Mouse (Mus musculus): ENCODE data around the gene Cyp26c1.

Cyp26c1 gene

GRCm38 (mm10) chr19:37685281-37685680 is at the start of gene Cyp26c1:
Cyp26c1 (plus strand) TSS chr19:37685581.
- no peak for DNase-seq (ENCODE audit: low spot score)

- DNase-seq (ENCODE audit: low spot score): no peak
Observed at GRCm38 (mm10) chr19:37647994-37648393, 37.4 kb upstream of the Cyp26c1 start.

DNA sequence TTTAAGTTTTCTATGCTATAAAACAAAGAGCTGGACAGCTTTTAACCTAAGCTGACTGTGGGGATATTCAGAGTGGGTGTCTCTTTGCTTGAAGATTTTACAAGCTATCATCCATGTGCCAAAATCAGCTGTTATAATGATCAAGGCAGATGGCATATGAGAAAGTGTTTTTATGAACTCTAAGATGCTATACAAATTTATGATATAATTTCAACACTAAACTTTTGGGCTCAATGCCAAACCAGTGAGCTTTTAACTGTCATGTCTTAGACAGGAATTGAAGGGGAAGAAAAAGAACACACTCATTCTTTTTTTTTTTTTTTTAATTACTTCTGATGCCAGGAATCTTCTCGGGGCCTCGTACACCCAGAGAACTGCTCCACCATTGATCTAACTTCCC is 34.9 kb upstream of the Cyp26c1 start:
- DNase-seq (ENCODE audit: low spot score): no peak

- no peak for DNase-seq (ENCODE audit: low spot score)
Observed at GRCm38 (mm10) chr19:37654012-37654411, 31.4 kb upstream of the Cyp26c1 start.

GRCm38 (mm10) chr19:37656441-37656840 is 28.9 kb upstream of the Cyp26c1 start:
- no peak for DNase-seq (ENCODE audit: low spot score)

DNA sequence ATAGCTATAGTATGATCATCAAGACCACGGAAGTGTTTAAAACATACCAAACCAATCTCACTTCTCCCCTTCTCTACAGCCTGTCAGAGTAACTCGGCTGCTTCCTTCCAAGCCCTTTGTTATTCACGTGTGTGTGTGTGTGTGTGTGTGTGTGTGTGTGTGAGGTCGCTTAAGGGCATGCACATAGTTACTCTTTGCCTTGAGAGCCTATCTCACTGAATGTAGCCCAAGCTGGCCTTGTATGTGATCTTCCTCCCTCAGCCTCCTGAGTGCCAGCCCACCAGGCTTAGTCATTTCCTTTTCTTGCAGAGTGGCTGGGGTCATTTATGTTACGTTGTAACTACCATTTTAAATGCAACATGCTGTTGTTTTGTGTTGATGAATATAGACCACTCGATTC is 20.1 kb upstream of the Cyp26c1 start:
- DNase-seq (ENCODE audit: low spot score): no peak

DNA sequence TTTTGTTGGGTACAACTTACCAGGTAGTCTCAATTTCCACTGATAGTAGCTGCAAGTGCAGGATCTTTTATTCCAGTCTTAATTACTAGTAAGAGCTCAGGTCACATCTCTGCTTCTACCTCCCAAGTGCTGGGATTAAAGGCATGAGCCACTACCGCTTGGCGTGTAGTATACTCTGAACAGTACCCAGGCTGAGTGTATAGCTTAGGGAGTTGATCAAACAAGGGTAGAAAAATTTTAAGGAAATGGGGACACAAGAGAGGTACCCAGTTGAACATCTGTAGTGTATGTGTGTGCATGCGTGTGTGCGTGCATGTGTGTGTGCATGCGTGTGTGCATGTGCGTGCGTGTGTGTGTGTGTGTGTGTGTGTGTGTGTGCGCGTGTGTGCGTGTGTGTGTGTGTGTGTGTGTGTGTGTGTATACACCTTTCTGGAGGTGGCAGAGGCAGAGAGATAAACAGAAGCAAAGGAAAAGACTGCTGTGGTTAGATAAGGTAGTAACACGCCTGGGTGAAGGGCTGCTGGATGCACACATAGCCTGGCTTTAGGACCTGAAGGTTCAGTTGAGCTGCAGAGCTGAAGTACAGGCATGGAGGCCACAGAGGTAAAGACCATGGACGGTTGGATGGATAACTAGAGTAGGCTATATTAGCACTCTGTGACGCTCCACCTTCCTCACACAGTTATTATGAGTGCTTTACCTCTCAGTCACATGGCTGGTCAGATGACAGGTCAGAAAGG is 17.4 kb upstream of the Cyp26c1 start:
- DNase-seq (ENCODE audit: low spot score): no peak

DNA sequence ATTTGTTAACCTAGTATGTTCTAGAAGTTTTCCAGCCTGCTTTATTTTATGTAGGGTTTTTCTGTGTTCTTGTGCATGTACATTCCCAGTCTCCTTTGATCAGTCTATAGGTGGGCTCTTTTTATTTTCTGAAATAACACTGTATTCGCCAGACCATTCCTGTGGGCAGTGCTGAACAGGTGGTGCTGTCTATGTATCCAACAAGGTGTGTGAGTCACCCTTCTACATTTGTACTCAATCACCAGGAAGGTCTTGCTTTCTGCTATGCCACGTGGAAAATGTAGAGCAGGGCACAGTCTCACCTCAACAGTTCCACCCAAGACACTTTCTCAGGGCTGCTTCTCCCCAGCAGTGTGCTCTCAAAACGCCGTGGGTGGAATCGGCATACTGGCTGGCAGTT is 16.7 kb upstream of the Cyp26c1 start:
- no peak for DNase-seq (ENCODE audit: low spot score)

DNA sequence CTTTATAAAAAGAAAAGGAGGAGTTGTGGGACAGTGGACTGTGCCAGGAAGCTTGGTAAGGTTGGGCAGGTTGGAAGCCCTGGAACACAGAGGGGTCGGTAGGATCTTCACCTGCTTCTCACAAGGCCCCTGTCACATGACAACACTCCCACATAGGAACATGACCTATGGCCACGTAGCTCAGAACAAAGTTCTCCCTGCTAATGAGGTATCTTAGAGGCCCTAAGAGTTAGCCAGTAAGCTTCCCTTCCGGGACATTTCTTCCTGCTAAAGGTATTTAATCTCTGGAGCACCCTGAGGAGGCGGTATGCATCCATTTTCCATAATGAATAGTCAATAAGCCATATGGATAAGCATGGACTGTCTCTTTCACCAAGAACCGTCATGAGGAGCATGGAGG is 15.9 kb upstream of the Cyp26c1 start:
- no peak for DNase-seq (ENCODE audit: low spot score)

DNA sequence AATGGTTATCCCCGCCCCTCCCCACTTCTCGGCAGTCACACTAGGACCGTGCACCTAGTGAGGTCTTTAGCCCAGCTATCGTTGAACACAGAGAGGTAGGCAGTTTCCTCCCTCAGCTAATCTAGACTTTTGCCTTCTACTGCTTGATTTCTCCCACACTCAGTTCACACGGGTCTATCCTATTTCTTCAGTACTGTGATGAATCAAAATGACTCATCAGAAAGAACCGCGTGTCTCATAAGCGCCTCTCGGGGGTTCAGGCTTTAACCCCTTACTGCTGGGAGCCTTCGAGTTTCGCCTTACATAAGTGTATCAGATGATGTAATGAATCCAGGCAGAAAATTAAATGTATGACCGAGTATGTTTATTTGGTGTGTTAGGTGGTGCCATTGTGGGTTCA is 12.0 kb upstream of the Cyp26c1 start:
- no peak for DNase-seq (ENCODE audit: low spot score)

DNA sequence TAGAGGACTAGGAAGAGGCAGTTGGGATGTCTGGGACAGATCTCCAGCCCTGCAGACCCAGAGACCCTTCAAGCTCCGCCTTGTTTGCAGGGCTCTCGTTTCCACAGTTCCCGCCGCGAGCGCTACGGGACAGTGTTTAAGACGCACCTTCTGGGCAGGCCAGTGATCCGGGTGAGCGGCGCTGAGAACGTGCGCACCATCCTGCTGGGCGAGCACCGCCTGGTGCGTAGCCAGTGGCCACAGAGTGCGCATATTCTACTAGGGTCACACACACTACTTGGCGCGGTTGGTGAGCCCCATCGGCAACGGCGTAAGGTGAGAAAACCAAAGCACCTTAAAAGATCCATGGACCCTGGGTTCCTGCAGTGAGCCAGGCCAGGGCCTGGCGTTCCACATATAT is 966 bp downstream of the Cyp26c1 start:
- no peak for DNase-seq (ENCODE audit: low spot score)

GRCm38 (mm10) chr19:37686941-37687850 is 1.8 kb downstream of the Cyp26c1 start:
- DNase-seq (ENCODE audit: low spot score): no peak

GRCm38 (mm10) chr19:37689478-37689877 is 4.1 kb downstream of the Cyp26c1 start:
- DNase-seq (ENCODE audit: low spot score): no peak

GRCm38 (mm10) chr19:37690716-37691115 is 5.3 kb downstream of the Cyp26c1 start:
- DNase-seq (ENCODE audit: low spot score): no peak

DNA sequence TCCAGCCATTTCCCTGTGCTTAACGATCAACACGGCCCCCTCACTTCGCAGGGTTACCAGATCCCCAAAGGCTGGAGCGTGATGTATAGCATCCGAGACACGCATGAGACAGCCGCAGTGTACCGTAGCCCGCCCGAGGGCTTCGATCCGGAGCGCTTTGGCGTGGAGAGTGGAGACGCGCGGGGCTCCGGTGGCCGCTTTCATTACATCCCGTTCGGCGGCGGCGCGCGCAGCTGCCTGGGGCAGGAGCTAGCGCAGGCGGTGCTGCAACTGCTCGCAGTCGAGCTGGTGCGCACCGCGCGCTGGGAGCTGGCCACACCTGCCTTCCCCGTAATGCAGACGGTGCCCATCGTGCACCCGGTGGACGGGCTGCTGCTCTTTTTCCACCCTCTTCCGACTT is 7.5 kb downstream of the Cyp26c1 start:
- no peak for DNase-seq (ENCODE audit: low spot score)

DNA sequence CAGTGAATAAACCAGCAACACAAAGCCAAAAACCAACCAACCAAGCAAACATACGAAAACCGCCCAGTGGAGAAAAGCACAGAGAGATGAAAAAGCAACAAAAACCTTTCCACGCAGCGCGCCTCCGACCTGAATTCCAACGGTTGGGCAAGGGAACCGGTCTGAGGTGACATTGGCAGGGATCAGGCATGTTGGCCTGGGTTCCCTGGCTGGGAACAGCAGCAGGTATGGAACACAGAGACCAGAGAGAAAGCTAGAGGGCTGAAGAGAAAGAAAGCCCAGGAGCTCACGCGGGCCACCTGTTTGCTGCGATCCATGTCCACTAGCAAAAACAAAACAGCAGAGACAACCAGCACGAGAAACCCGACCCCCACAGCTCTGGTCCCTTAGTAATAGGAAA is 9.8 kb downstream of the Cyp26c1 start:
- no peak for DNase-seq (ENCODE audit: low spot score)

GRCm38 (mm10) chr19:37695762-37696602 is 10.6 kb downstream of the Cyp26c1 start:
- no peak for DNase-seq (ENCODE audit: low spot score)

GRCm38 (mm10) chr19:37696603-37697334 is 11.4 kb downstream of the Cyp26c1 start:
- DNase-seq (ENCODE audit: low spot score): no peak

- no peak for DNase-seq (ENCODE audit: low spot score)
Observed at GRCm38 (mm10) chr19:37697335-37697636, 11.9 kb downstream of the Cyp26c1 start.

DNA sequence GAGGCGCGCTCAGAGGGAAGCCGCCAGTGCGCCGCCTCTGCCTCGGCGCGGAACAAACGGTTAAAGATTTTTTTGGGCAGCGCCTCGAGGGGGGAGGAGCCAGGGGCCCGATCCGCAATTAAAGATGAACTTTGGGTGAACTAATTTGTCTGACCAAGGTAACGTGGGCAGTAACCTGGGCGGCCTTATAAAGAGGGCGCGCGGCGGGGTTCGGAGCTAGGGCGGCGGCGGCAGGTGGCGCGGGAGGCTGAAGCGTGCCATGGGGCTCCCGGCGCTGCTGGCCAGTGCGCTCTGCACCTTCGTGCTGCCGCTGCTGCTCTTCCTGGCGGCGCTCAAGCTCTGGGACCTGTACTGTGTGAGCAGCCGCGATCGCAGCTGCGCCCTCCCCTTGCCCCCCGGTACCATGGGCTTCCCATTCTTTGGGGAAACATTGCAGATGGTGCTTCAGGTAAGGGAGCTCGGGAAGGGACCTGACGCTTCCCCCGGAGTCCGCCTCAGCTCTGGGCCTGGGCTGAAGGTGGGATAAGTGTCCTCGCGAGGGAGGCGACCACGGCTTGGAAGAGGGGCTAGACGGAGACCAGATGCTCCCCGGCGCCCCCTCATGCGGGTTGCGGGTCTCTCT is 12.4 kb downstream of the Cyp26c1 start, which contains the start of gene Cyp26a1:
Gene Cyp26a1 (plus strand): TSS at position 148 of the 622 bp plus-strand sequence.
- DNase-seq (ENCODE audit: low spot score): no peak
